Mouse (Mus musculus): Measurements from ENCODE around the gene Cct7.

Gene Cct7

GRCm38 (mm10) chr6:85502103-85502910 lies 51.0 kb downstream of the Cct7 start:
- no peak for DNase-seq (ENCODE audit: low read depth, low spot score)

DNA sequence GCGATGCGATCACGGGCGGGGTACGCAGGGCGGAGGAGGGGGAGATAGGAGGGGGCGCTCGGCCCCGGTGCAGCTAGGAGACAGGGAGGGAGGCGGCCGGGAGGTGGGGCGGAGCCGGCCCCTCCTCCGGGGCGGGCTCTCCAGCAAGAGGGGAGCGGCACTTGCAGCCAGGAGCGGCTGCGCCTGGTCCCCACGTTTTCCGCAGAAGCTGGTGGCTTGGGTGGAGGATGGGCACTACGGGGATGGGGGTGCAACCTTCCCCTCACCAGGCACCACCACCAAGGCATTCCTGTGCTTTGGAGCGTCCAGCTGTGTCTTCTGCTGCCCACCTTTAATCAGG lies 51.6 kb downstream of the Cct7 start, which contains the start of gene Fbxo41:
Fbxo41 (minus strand) TSS at position 84 of the 340 bp plus-strand sequence.
- no peak for DNase-seq (ENCODE audit: low read depth, low spot score)

DNA sequence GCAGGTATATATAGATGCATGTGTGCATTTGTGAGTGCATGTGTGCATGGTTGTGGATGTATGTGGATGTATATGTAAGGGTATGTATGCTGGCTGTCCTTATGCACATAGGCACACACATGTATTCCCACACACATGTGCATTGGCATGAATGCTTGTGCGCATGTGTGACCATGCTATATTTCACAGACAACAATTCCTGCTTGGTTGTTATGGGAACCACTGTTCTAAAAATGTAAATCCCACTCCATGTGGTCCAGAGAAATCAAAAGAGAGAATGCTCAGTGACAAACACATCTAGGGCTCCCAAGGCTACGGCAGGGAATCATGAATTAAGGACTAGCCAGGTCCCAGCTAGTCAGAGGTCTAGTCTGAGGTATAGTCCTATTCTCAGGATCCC lies 53.6 kb downstream of the Cct7 start:
- DNase-seq (ENCODE audit: low read depth, low spot score) = no peak

DNA sequence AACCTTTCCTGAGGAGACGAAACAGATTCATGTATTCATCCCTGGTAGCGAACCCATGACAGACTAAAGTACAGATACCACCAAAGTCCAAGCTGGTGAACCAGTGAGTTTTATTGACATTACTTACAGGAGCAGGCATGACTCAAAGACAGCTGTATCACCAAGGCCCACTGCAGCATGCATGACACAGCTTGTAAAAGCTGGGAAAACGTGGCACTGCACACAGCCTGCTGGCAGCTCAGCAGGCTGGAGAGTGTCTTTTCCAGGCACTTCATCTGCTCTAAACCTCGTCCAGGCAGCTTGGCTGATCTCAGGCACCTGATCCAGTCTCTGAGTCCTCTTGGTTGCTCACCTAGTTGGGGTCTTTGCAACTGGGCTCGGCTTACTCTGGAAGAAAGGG lies 57.3 kb downstream of the Cct7 start:
- DNase-seq (ENCODE audit: low read depth, low spot score) = no peak

GRCm38 (mm10) chr6:85510476-85510875 lies 59.2 kb downstream of the Cct7 start:
- no peak for DNase-seq (ENCODE audit: low read depth, low spot score)

DNA sequence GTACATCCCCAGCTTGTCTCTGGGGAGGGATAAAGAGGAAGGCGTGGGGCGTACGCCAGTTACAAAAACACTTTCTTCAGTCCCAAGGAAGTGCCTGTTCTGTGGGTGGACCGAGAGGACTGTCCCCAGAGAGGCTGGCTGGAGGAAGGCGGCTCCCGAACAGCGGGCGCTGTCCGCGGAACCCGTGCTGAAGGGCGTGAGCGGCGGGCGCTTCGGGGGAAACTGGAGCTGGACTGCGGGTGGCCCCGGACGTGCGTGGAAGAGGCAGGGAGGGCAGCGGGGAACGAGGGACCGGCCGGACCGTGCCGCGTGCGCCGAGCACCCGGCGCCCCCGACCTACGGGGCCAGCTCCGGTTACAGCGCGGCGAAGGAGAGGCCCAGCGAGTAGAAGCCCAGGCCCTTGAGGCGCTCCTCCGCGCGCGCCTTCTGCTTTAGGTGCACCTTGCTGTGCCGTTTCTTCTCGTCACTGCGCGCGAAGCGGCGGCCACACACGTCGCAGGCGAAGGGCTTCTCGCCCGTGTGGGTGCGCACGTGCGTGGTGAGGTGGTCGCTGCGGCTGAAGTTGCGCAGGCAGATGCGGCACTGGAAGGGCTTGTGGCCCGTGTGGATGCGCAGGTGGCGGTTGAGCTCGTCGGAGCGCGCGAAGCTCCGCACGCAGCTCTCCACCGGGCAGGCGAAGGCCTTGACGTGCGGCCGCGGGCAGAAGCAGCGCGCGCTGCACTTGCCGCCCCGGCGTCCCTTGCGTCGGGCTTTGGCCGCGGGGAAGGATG lies 60.2 kb downstream of the Cct7 start:
- DNase-seq (ENCODE audit: low read depth, low spot score) = no peak

GRCm38 (mm10) chr6:85512056-85512440 lies 60.7 kb downstream of the Cct7 start:
- DNase-seq (ENCODE audit: low read depth, low spot score) = no peak

- DNase-seq (ENCODE audit: low read depth, low spot score) = no peak
These were observed 61.5 kb downstream of the Cct7 start for GRCm38 (mm10) chr6:85512577-85513530.

GRCm38 (mm10) chr6:85513531-85513910 lies 62.2 kb downstream of the Cct7 start, which contains the start of gene Egr4:
Egr4 (minus strand) TSS chr6:85513589.
- DNase-seq (ENCODE audit: low read depth, low spot score) = no peak

DNA sequence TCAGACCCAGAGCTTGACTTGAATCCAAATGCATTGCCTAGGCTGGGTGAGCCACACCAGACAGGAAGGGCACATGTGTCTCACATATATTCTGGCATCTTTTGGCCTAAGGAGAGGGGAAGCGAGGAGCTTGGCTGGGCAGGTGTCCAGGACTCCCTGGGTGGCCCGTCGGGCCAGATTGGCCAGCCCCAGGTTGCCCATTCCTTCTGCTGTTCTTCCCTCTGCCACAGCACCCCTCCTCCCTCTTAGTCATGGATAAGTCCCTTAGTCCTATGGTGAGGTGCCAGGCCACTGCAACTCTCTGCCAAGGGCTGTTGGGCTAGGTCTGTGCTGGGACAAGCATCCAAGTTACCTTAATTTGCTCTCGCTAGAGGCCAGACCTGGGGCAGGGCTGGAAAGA lies 64.6 kb downstream of the Cct7 start:
- DNase-seq (ENCODE audit: low read depth, low spot score) = no peak

Measured in skeletal muscle tissue, adult 2 months (tissue).